Mouse (Mus musculus) liver, postnatal 0 days (tissue): ENCODE data around the gene Gpr68.

Experiments
- CTCF ChIP-seq: sonication (generic); IDR thresholded peaks from 2 replicates; pipeline ENCODE4 v1.5.1; 2016; ENCODE audit warnings: antibody characterized with exemption, low read depth
- EP300 ChIP-seq: IDR thresholded peaks from 2 replicates; pipeline ENCODE4 v1.6.1; 2016; ENCODE audit warnings: antibody characterized with exemption, low read depth, mild to moderate bottlenecking

DNA sequence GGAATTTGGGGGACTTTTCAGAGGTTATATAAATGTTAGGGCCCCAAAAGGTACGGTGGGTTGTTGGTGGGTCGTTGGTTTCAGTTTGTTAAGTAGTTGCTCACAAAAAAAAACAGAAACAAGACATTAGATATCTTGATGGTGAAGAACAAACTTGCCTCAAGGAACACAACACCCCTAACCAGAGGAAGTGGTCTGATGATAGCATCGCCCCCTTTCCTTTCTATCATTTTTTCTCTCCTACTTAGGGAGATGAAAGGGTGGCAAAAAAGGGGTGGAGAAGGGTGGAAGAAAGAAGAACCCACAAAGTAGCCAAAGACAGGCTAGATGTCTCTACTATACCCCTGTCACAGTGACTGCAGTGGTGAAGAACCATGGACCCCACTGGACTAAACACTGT, 17.4 kb downstream of the Gpr68 start:
- TF ChIP-seq CTCF (no peak), EP300 (no peak)
